Mouse (Mus musculus) kidney, postnatal 14 days (tissue): ENCODE measurements around the gene Fgfr2.
"Not testable (repeated sequence)": the region's sequence is repeated elsewhere in the genome, so short reads cannot be mapped to it uniquely, and the experiment has no call there.

ENCODE experiments used
- DNase-seq: peaks from one replicate; pipeline ENCODE4 v3.0.0; 2022; ENCODE audit warnings: mixed read lengths

Gene Fgfr2

GRCm38 (mm10) chr7:130600074-130600473 is 2523.1 kb downstream of the Fgfr2 start:
- no peak for DNase-seq

GRCm38 (mm10) chr7:130597546-130597945 is 2525.6 kb downstream of the Fgfr2 start:
- no peak for DNase-seq

GRCm38 (mm10) chr7:130596079-130596855 is 2526.9 kb downstream of the Fgfr2 start:
- peak; percentile 68 for DNase-seq

GRCm38 (mm10) chr7:130593375-130594239 is 2529.5 kb downstream of the Fgfr2 start:
- peak; percentile 39 for DNase-seq

- DNase-seq, result not testable (repeated sequence)
Observed at GRCm38 (mm10) chr7:130592975-130593374, 2530.2 kb downstream of the Fgfr2 start.

- no peak for DNase-seq
Observed at GRCm38 (mm10) chr7:130590845-130591437, 2532.2 kb downstream of the Fgfr2 start.

- no peak for DNase-seq
Observed at GRCm38 (mm10) chr7:130590081-130590828, 2532.9 kb downstream of the Fgfr2 start.

GRCm38 (mm10) chr7:130586521-130587072 is 2536.6 kb downstream of the Fgfr2 start:
- DNase-seq, result no peak

GRCm38 (mm10) chr7:130578607-130579006 is 2544.5 kb downstream of the Fgfr2 start:
- DNase-seq, result no peak

GRCm38 (mm10) chr7:130578066-130578465 is 2545.1 kb downstream of the Fgfr2 start:
- DNase-seq, result no peak

GRCm38 (mm10) chr7:130577388-130578003 is 2545.7 kb downstream of the Fgfr2 start, which contains the start of gene Tacc2:
Tacc2 (plus strand) TSS chr7:130577438.
- DNase-seq, result peak; percentile 21

- DNase-seq, result peak; percentile 34
Observed at GRCm38 (mm10) chr7:130576981-130577380, 2546.2 kb downstream of the Fgfr2 start.

- peak; percentile 85 for DNase-seq
Observed at GRCm38 (mm10) chr7:130574211-130574991, 2548.7 kb downstream of the Fgfr2 start.

GRCm38 (mm10) chr7:130573746-130574145 is 2549.4 kb downstream of the Fgfr2 start:
- no peak for DNase-seq

GRCm38 (mm10) chr7:130572821-130573220 is 2550.3 kb downstream of the Fgfr2 start, which contains the start of gene Nsmce4a:
Nsmce4a (minus strand) TSS chr7:130573118.
- DNase-seq, result no peak

GRCm38 (mm10) chr7:130570472-130570871 is 2552.7 kb downstream of the Fgfr2 start:
- DNase-seq, result no peak

- no peak for DNase-seq
Observed at GRCm38 (mm10) chr7:130568783-130569436, 2554.2 kb downstream of the Fgfr2 start.

- DNase-seq, result no peak
Observed at GRCm38 (mm10) chr7:130564596-130564995, 2558.6 kb downstream of the Fgfr2 start.

GRCm38 (mm10) chr7:130563880-130564279 is 2559.3 kb downstream of the Fgfr2 start:
- no peak for DNase-seq

GRCm38 (mm10) chr7:130563276-130563675 is 2559.9 kb downstream of the Fgfr2 start:
- DNase-seq, result no peak
